Mouse (Mus musculus) intestine, embryonic 15.5 days (tissue): ENCODE measurements around the gene Vav2. TPM values are rescaled to one million over a fixed set of nuclear protein-coding genes. Genes with fewer than 3 reads are reported as not detected.

Experiments used
- ATAC-seq: fragments of 200-750 bp; cut with Nextera tagmentation; 2 replicates; pipeline ENCODE4 v1.8.0; 2017; ENCODE audit warnings: moderate TSS enrichment, moderate library complexity
- H3K27ac ChIP-seq: fragments of 300-500 bp; sonication (generic); 2 replicates; pipeline ENCODE4 v1.5.1; 2015; ENCODE audit warnings: mild to moderate bottlenecking, inconsistent platforms
- H3K27me3 ChIP-seq: fragments of 300-500 bp; sonication (generic); replicated peaks from 2 replicates; pipeline ENCODE4 v1.6.1; 2015; ENCODE audit warnings: inconsistent platforms
- H3K36me3 ChIP-seq: fragments of 300-500 bp; sonication (generic); 2 replicates; pipeline ENCODE4 v1.6.1; 2015; ENCODE audit warnings: inconsistent platforms
- H3K4me1 ChIP-seq: fragments of 300-500 bp; sonication (generic); replicated peaks from 2 replicates; pipeline ENCODE4 v1.6.1; 2015; ENCODE audit warnings: inconsistent platforms
- H3K4me2 ChIP-seq: fragments of 300-500 bp; sonication (generic); replicated peaks from 2 replicates; pipeline ENCODE4 v1.6.1; 2015; ENCODE audit warnings: mild to moderate bottlenecking, inconsistent platforms
- H3K4me3 ChIP-seq: fragments of 300-500 bp; sonication (generic); replicated peaks from 2 replicates; pipeline ENCODE4 v1.5.1; 2015; ENCODE audit warnings: inconsistent platforms
- H3K9ac ChIP-seq: fragments of 300-500 bp; sonication (generic); 2 replicates; pipeline ENCODE4 v1.6.1; 2015; ENCODE audit warnings: inconsistent platforms
- H3K9me3 ChIP-seq: fragments of 300-500 bp; sonication (generic); 2 replicates; pipeline ENCODE4 v1.6.1; 2016; ENCODE audit warnings: inconsistent platforms
- WGBS: fragments of 180-500 bp; shearing (Covaris S2); methylation state at CpG from one replicate; pipeline ENCODE4 v1.1.7; 2015; 5-methylcytosine and 5-hydroxymethylcytosine counted together
- polyA plus RNA-seq: library from polyadenylated mRNA; unstranded; fragments of >200 nt; fragmentation: Nextera tagmentation; extraction: Ambion mirVana; gene quantifications from 2 replicates; pipeline ENCODE4 v1.2.1, GENCODE M21; 2015

Vav2 gene
- polyA plus RNA-seq, 1 experiment from 2014 or later = 5.4 TPM

DNA sequence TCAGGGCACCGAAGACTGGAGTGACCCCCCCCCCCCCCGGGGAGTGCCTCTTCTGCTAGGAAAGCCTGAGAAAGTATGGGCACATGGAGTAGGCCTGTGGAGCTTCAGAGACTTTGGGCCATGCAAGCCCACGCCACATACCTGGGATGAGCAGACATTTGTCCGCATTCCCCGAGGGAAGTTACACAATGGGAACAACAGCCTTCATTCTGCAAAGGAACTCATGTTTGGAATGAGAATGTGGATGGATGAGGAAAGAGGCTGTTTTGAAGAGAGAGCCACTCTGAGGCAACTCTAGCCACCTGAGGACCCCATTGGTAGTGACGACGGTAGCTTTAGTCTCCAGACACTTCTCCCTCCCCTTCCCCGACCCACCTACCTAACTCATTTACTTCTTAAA lies 106.0 kb downstream of the Vav2 start:
- peaks cover 30% of the 10 kb centered on the region for H3K4me1 ChIP-seq
- no peak for ATAC-seq

DNA sequence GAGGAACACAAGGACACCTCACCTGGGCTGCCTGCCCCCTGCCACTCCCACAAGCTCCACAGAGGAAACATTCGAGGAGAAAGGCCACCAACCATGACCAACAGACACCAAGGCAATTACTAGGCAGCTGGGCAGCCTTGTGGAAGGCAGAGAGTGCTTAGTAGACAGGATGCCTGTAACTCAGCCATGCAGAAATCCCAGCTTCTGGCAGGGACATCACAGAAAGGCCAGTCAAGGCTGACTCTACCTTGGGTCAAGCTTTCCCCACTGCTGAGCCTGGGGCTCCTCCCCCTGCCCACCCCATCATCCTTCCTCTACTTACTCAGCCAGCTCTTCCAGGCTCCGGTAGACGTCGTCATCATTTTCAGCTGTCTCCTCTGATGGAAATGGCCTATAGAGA lies 108.2 kb downstream of the Vav2 start:
- 63% methylated on average over 4 of the region's 4 CpGs for WGBS
- no peak overlapping the region for H3K27ac ChIP-seq
- H3K9ac ChIP-seq = no peak overlapping the region
- no peaks in the 10 kb centered on the region for H3K9me3 ChIP-seq
- H3K4me2 ChIP-seq = no peak overlapping the region
- H3K4me3 ChIP-seq = no peak overlapping the region
- no peak for ATAC-seq
- H3K27me3 ChIP-seq = no peaks in the 10 kb centered on the region
- no peaks in the 10 kb centered on the region for H3K36me3 ChIP-seq
- H3K4me1 ChIP-seq = peaks cover 21% of the 10 kb centered on the region

More for the DNA sequence above, 106.0 kb downstream of the Vav2 start:
- Histone ChIP-seq H3K4me2 (no peak overlapping the region), H3K27me3 (no peaks in the 10 kb centered on the region), H3K36me3 (no peaks in the 10 kb centered on the region), H3K4me3 (no peak overlapping the region), H3K9me3 (no peaks in the 10 kb centered on the region), H3K27ac (no peak overlapping the region), H3K9ac (no peak overlapping the region)
- WGBS = 76% methylated on average over 8 of the region's 8 CpGs

DNA sequence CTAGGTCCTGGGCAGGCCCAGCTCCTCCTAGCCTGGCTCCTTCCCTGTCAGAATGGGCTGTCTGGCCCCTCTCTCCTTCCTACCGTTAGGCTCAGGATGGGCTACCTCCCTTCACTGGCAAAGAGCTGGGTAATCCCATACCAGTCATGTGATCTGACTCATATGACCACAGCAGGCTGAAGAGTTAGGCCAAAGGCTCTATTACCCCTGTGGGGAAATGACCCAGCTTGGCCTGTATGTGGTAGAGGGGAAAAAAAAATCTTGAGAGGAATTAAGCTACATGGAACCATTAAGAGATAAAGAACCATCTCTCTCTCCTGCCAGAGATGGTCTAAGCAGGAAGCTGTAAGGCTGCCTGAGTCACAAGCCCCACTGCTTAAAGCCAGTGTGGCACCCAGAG lies 108.6 kb downstream of the Vav2 start:
- Histone ChIP-seq H3K27ac (no peak overlapping the region), H3K36me3 (no peaks in the 10 kb centered on the region), H3K9me3 (no peaks in the 10 kb centered on the region), H3K9ac (no peak overlapping the region), H3K27me3 (no peaks in the 10 kb centered on the region), H3K4me2 (no peak overlapping the region), H3K4me1 (peaks cover 17% of the 10 kb centered on the region), H3K4me3 (no peak overlapping the region)
- no peak for ATAC-seq
- 43% methylated on average over 1 of the region's 1 CpGs for WGBS

DNA sequence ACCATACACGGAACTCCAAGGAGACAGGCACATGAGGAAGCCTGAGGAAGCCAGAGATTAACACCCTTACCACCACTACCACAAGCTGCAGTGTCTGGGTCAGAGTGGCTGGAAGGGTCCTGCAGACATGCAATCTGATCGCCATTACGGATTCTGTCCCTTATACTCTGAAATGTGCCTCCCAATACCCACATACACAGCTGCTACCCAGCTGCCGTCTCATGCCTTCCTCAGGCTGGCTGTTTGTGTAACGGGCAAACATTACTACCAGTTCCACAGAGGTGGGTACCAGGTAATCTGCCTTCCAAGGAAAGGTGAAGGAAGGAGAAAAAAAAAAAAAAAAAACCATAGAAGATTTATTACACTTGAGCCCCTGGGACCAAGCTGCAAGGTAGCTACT lies 110.7 kb downstream of the Vav2 start:
- no peaks in the 10 kb centered on the region for H3K27me3 ChIP-seq
- no peak overlapping the region for H3K9ac ChIP-seq
- 79% methylated on average over 5 of the region's 5 CpGs for WGBS
- H3K4me1 ChIP-seq = no peaks in the 10 kb centered on the region; the same call in 1 of the 2 replicates
- no peak for ATAC-seq
- H3K4me3 ChIP-seq = no peak overlapping the region
- H3K9me3 ChIP-seq = no peaks in the 10 kb centered on the region
- no peaks in the 10 kb centered on the region for H3K36me3 ChIP-seq
- no peak overlapping the region for H3K27ac ChIP-seq
- H3K4me2 ChIP-seq = no peak overlapping the region

DNA sequence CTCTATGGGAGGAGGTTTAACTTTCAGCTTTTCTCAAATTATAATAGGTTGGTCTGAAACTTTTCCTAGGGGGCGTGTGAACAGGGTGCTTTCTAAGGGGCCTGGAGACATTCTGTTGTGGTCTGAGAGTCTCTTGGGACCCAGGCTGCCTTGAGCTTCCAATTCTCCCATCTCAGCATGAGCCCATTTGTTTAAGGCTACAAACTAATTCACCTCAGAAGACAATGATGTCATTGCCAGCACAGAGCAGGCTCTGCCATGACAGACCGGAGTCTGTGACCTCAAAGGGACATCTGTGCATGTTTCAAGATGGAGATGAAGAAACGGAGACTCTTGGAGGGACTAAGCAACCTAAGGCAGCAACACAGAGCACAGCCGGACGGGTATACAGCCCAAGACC lies 112.6 kb downstream of the Vav2 start:
- no peaks in the 10 kb centered on the region for H3K9me3 ChIP-seq
- H3K27ac ChIP-seq = no peak overlapping the region
- no peak overlapping the region for H3K4me2 ChIP-seq
- no peaks in the 10 kb centered on the region for H3K36me3 ChIP-seq
- H3K9ac ChIP-seq = no peak overlapping the region
- H3K4me3 ChIP-seq = no peak overlapping the region
- ATAC-seq = no peak
- WGBS = 85% methylated on average over 5 of the region's 5 CpGs
- H3K27me3 ChIP-seq = no peaks in the 10 kb centered on the region
- no peaks in the 10 kb centered on the region; the same call in 1 of the 2 replicates for H3K4me1 ChIP-seq

DNA sequence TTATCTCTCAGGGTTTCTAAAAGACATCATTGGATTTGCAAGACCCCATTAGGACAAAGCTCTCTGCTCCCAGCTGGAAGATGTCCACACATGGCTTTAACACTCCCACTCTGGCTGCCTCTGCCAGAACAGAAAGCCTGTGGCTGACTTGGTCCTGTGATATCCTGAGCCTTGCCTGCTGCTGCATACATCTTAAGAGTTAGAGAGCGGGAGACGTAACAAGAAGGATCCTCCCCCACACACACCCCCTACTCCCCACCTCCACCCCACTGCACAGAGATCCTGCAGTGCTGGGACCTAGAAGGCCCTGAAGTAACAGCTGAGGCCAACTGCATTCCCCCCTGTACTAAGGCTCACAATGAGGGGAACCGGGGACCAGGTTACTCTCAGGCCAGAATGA lies 114.3 kb downstream of the Vav2 start:
- WGBS = 58% methylated on average over 3 of the region's 3 CpGs
- Histone ChIP-seq H3K4me1 (no peaks in the 10 kb centered on the region; the same call in 1 of the 2 replicates), H3K9me3 (no peaks in the 10 kb centered on the region), H3K27me3 (no peaks in the 10 kb centered on the region), H3K4me3 (no peak overlapping the region), H3K36me3 (no peaks in the 10 kb centered on the region), H3K27ac (no peak overlapping the region), H3K4me2 (no peak overlapping the region), H3K9ac (no peak overlapping the region)
- ATAC-seq = peak; percentile 56; the same call in 1 of the 2 replicates

DNA sequence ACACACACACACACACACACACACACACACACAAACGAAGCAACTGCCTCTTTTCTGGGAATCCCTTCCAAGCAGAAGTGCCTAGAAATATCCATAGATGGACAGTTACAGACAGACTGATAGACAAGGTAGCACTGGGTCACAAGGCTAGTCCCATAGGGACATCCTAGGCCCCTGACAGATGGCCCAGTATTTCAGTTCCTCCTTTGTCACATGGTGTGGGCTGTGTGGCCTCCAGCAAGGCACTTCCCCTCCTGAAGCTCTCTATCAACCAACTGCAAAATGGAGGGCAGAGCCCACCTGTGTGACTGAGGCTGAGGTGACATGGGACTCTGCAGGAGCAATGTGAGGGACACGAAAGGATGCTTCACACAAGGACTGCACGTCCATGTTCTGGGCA lies 115.2 kb downstream of the Vav2 start:
- no peaks in the 10 kb centered on the region for H3K36me3 ChIP-seq
- no peak overlapping the region for H3K9ac ChIP-seq
- no peak for ATAC-seq
- H3K27me3 ChIP-seq = no peaks in the 10 kb centered on the region
- H3K9me3 ChIP-seq = no peaks in the 10 kb centered on the region
- 83% methylated on average over 3 of the region's 3 CpGs for WGBS
- H3K4me2 ChIP-seq = no peak overlapping the region
- H3K27ac ChIP-seq = no peak overlapping the region
- no peak overlapping the region for H3K4me3 ChIP-seq
- no peaks in the 10 kb centered on the region; the same call in 1 of the 2 replicates for H3K4me1 ChIP-seq

DNA sequence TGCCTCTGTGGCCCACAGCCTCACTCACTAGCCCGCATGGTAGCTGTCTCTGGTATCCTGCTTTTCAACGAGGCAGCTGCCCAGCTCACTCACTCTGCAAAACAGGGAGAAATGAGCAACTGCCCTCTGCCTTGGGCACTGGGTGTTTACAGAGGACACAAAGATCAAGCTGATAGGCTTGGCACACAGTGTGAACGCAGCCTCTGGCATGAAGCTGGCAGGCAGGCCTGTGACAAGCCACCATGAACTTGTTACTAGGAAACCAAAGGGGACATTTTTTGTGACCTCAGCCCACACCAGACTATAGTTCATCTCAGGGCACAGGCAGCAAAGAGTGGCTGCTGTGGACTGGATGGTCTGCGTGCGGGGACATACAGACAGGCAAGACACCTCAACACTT lies 115.9 kb downstream of the Vav2 start:
- no peak overlapping the region for H3K27ac ChIP-seq
- 91% methylated on average over 5 of the region's 5 CpGs for WGBS

DNA sequence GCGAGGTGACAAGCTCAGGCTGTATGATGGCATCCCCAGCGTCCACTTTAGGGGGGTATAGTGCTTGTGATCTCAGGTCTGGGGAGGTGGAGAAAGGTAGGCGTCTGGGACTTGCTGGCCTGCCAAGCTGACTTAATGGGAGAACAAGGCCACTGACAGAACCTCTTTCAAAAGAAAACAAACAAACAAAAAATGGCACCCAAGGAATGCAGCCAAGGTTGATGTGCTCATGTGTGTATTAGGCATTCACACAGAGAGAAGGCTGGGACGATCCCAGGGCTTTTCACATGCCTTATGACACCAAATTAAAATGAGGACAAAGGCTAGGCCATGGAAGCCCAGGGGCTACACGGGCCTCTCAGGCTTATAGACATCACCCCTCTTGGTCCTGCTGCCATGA lies 116.6 kb downstream of the Vav2 start:
- 82% methylated on average over 5 of the region's 5 CpGs for WGBS
- no peaks in the 10 kb centered on the region for H3K9me3 ChIP-seq
- no peak overlapping the region for H3K4me3 ChIP-seq
- H3K27me3 ChIP-seq = no peaks in the 10 kb centered on the region
- ATAC-seq = no peak
- no peak overlapping the region for H3K27ac ChIP-seq
- no peak overlapping the region for H3K9ac ChIP-seq
- no peaks in the 10 kb centered on the region for H3K36me3 ChIP-seq
- H3K4me1 ChIP-seq = no peaks in the 10 kb centered on the region; the same call in 1 of the 2 replicates
- H3K4me2 ChIP-seq = no peak overlapping the region

More for the DNA sequence above, 115.9 kb downstream of the Vav2 start:
- no peaks in the 10 kb centered on the region for H3K9me3 ChIP-seq
- no peak overlapping the region for H3K4me2 ChIP-seq
- no peaks in the 10 kb centered on the region for H3K36me3 ChIP-seq
- no peaks in the 10 kb centered on the region for H3K27me3 ChIP-seq
- H3K4me3 ChIP-seq = no peak overlapping the region
- no peak overlapping the region for H3K9ac ChIP-seq
- no peaks in the 10 kb centered on the region; the same call in 1 of the 2 replicates for H3K4me1 ChIP-seq
- no peak for ATAC-seq

DNA sequence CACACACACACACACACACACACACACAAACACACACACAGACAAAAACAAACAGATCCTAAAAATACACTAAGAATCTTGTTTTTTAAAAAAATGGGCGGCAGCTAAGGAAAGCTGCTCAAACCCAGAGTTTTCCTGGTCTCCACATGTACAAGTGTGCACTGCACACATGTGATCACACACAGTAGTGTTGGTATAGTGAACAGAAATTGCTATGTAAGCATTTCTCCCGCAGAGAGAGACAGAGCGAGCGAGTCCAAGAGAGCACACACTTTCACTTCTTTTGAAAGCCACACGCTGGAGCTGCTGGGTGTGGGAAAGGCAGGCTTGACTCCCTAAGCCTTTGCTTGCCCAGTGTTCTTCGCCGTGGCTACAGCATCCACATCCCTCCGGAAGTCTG lies 120.2 kb downstream of the Vav2 start:
- Histone ChIP-seq H3K27ac (no peak overlapping the region), H3K4me2 (no peak overlapping the region), H3K9me3 (no peaks in the 10 kb centered on the region), H3K36me3 (no peaks in the 10 kb centered on the region), H3K9ac (no peak overlapping the region), H3K27me3 (no peaks in the 10 kb centered on the region), H3K4me1 (0 out of 2 replicates have a peak, but pooled peaks cover 5% of the 10 kb centered on the region), H3K4me3 (no peak overlapping the region)
- ATAC-seq = no peak
- WGBS = 85% methylated on average over 8 of the region's 8 CpGs

DNA sequence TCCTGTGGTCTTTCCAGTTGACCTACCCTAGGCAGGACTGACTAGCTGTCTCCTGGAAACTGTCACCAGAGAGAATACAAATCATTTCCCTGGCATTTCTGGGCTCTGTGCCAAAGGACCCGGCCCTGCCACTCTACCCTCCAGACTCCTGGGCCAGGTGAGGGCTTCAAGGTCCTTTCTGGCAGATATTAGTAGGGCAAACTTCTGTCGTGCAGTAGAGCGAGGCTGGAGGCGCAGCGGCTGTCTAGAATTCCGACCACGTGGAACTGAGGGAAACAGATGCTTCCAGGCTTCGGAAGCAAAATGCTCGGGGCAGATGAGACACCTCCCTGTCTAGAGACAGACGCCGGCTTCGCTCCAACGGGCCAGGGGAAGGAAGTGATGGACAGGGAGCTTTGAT lies 122.1 kb downstream of the Vav2 start:
- ATAC-seq = peak; percentile 47; the same call in 1 of the 2 replicates
- no peaks in the 10 kb centered on the region for H3K36me3 ChIP-seq
- no peak overlapping the region for H3K4me2 ChIP-seq
- H3K27me3 ChIP-seq = no peaks in the 10 kb centered on the region
- H3K4me1 ChIP-seq = 0 out of 2 replicates have a peak, but pooled peaks cover 7% of the 10 kb centered on the region
- no peak overlapping the region for H3K4me3 ChIP-seq
- no peak overlapping the region for H3K9ac ChIP-seq
- H3K27ac ChIP-seq = no peak overlapping the region
- 57% methylated on average over 13 of the region's 13 CpGs for WGBS
- no peaks in the 10 kb centered on the region for H3K9me3 ChIP-seq

DNA sequence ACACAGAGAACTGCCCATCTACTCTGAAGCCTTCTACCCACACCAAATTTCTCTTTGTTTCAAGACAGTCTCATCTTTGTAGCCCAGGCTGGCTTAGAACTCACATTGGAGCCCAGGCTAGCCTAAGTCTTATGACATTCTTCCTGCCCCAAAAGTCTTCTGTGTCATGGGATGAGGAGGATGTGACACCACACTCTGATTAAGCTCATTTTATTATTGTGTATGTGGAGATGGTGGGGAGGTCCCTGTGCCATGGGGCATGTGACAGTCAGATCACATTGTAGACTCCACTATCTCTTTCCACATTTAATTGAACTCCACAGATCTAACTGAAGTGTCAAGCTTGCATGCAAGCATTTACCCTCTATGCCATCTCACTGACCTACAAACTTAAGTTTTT lies 122.8 kb downstream of the Vav2 start:
- Histone ChIP-seq H3K4me2 (no peak overlapping the region), H3K4me1 (0 out of 2 replicates have a peak, but pooled peaks cover 7% of the 10 kb centered on the region), H3K27ac (no peak overlapping the region), H3K9ac (no peak overlapping the region), H3K4me3 (no peak overlapping the region), H3K9me3 (no peaks in the 10 kb centered on the region), H3K36me3 (no peaks in the 10 kb centered on the region), H3K27me3 (no peaks in the 10 kb centered on the region)
- no peak for ATAC-seq

DNA sequence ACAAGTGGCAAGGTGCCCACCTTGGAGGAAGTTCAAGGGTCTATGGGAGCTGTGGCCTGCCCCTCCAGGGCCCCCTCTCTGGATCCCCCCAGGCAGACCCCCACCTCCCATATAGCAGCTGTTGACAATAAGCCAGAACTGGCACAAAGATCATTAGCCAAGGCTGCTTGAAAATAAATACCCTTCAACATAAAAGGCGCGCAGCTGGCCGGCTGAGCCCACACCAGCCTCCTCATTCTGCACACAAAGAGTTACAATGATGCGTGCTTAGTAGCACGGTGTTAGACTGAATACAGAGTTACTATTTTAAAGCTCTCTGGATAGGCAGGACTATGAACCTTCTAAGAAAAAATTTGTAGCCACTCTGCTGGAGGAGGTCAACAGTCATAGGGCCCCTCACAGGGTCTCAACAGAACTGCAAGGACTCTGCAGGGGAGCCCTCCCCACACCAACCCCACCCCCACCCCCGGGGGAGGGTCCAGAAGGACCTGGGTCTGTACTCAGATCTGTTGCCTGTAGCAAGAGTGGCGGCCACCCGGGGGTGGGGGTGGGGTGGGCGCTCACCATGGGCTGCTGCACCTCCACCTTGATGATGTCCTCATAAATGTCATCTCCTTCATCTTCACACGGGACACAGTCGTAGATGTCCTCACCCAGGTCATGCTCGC lies 125.3 kb downstream of the Vav2 start:
- Histone ChIP-seq H3K4me2 (no peak overlapping the region), H3K9me3 (no peaks in the 10 kb centered on the region), H3K9ac (no peak overlapping the region), H3K36me3 (no peaks in the 10 kb centered on the region), H3K27me3 (no peaks in the 10 kb centered on the region), H3K27ac (no peak overlapping the region), H3K4me3 (no peak overlapping the region), H3K4me1 (0 out of 2 replicates have a peak, but pooled peaks cover 7% of the 10 kb centered on the region)
- WGBS = 60% methylated on average over 12 of the region's 12 CpGs
- no peak for ATAC-seq
